Mouse (Mus musculus): ENCODE results near the gene Ccdc137. TPM values are rescaled to one million over a fixed set of nuclear protein-coding genes. Genes with fewer than 3 reads are reported as not detected.

The Ccdc137 gene
- polyA plus RNA-seq, 1 experiment from 2014 or later, result 41.7 TPM

DNA sequence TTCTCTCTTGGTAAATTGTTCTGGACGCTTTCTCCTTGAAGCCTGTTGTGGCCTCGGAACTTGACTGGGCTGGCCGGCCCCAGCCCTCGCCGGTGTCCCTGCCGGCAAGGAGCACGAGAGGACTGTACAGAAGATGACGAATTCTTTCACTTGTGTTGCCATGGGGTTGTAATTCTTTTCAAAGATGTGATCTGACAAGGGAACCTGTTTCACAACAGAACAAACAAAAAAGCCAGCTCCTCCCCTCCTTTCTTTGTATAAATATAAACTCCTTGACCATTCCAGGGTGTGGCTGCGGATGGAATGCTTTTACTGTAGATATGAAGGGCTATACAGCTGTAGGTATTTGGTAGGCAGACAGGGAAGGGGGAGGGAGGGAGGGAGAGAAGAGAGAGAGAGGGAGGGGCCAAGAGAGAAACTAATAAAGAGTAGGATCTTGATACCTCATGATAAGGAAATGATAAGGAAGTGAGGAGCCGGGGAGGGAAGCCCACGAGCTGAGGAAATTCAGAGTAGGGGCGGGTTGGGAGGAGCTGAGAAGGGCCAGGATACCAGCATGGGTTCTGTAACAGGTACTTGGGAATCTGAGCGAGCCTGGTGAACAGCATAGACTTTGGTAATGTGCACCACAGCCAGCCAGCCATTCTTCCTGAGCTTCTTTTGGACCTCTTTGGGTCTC is 49.8 kb downstream of the Ccdc137 start:
- Histone ChIP-seq H3K9me3 (no peaks in the 10 kb centered on the region), H3K36me3 (no peaks in the 10 kb centered on the region)
- WGBS, result 72% methylated on average over 13 of the region's 13 CpGs

DNA sequence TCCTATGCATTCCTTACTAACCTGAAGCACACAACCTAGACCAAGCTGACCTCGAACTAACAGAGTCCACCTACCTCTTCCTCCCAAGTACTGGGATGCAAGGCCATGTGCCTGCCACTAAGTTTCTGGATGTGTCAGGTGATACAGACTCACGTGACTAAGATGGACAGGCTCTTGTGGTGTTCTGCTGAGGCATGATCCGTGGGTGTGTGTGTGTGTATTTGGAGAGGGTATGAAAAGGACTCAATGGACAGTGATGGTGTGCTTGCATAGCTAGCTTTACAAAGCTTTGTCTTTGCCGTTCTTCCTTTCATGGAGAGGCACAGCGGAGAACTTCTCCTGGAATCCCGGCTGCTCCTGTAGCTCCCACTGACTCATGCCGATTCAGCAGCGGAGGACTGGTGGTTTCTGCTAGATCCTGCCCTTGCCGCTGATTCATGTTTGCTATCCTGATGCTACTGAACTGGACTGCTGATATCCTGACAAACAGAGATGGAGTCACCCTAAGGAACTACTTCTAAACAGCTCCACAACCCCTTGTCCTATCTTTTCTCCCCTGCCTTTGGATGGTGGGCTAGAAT is 50.5 kb downstream of the Ccdc137 start:
- H3K9me3 ChIP-seq, result no peaks in the 10 kb centered on the region
- H3K4me1 ChIP-seq, result peaks cover 8% of the 10 kb centered on the region; the same call in 1 of the 2 replicates
- no peak overlapping the region for H3K9ac ChIP-seq
- H3K4me2 ChIP-seq (replicated peaks), result no peak overlapping the region
- H3K27ac ChIP-seq, result no peak overlapping the region
- H3K27me3 ChIP-seq, result no peaks in the 10 kb centered on the region
- H3K36me3 ChIP-seq, result no peaks in the 10 kb centered on the region
- H3K4me3 ChIP-seq, result no peak overlapping the region
- WGBS, result 88% methylated on average over 9 of the region's 9 CpGs
- ATAC-seq (ENCODE audit: low FRiP score, low read depth), result no peak

More for the DNA sequence above, 49.8 kb downstream of the Ccdc137 start:
- Histone ChIP-seq H3K4me2 (replicated peaks) (no peak overlapping the region), H3K4me1 (peaks cover 8% of the 10 kb centered on the region; the same call in 1 of the 2 replicates), H3K27ac (no peak overlapping the region), H3K27me3 (no peaks in the 10 kb centered on the region), H3K4me3 (no peak overlapping the region), H3K9ac (no peak overlapping the region)
- no peak for ATAC-seq (ENCODE audit: low FRiP score, low read depth)

DNA sequence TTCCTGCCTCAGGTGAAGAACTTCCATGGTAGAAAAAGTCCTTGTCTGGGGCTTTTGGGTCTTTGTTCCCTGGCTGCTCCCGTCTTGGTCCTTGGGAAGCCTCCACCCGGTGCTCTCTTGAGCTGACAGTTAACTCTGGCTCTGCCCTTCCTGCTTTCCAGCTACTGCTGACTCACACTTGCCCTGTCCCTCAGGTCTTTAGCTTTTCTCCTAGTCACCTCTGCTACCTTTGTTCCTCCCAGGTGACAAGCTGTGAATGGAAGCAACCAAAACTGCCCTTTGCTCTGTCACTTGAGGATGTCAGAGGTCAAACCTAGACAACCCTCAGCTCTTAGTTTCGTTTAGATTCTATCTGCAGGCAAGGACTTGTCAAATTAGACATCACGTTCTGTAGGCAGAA is 52.0 kb downstream of the Ccdc137 start:
- Histone ChIP-seq H3K36me3 (no peaks in the 10 kb centered on the region), H3K9me3 (no peaks in the 10 kb centered on the region), H3K4me2 (replicated peaks) (peak overlapping the region; percentile 56; the same call in 1 of the 2 replicates), H3K4me1 (peaks cover 8% of the 10 kb centered on the region; the same call in 1 of the 2 replicates), H3K4me3 (no peak overlapping the region), H3K27ac (no peak overlapping the region), H3K27me3 (no peaks in the 10 kb centered on the region), H3K9ac (no peak overlapping the region)
- no peak for ATAC-seq (ENCODE audit: low FRiP score, low read depth)
- WGBS, result 49% methylated on average over 4 of the region's 4 CpGs

DNA sequence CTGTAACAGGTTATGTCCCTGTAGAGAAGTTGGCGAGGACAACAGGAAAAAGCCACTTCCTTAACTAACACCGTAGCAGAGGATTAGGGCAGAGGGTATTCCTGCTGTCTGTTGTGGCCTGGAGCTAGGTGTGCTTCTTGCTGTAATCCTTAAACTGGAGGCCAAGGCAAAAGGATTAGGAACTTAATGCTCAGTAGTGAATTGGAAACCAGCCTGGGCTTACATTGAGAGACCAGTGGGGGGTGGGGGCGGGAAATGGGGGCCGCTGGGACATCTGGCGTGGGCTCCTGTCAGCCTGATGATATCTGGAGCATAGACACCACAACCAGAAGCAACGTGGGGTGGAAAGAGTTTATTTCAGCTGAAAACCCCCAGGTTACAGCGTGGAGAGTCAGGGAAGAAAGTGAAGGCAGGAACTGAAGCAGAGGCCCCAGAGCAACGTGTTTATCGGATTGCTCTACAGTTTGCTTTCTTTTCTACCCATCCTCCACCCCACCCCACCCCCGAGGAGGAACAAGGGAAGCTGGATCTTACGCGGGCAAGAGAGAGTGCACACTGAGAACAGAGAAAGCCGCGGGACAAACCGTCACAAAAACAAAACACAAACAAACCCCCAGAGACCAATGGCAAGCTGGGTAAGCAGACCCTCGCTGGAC is 52.6 kb downstream of the Ccdc137 start:
- H3K4me1 ChIP-seq, result peaks cover 8% of the 10 kb centered on the region; the same call in 1 of the 2 replicates
- peak overlapping the region; percentile 56 for H3K4me2 ChIP-seq (replicated peaks)
- H3K36me3 ChIP-seq, result no peaks in the 10 kb centered on the region
- WGBS, result 7% methylated on average over 16 of the region's 16 CpGs
- H3K9me3 ChIP-seq, result no peaks in the 10 kb centered on the region
- H3K27ac ChIP-seq, result 0 out of 2 replicates have a peak overlapping the region, but pooled peaks have one; percentile 22
- no peak for ATAC-seq (ENCODE audit: low FRiP score, low read depth)
- H3K27me3 ChIP-seq, result no peaks in the 10 kb centered on the region
- peak overlapping the region; percentile 56; the same call in 1 of the 2 replicates for H3K9ac ChIP-seq
- H3K4me3 ChIP-seq, result peak overlapping the region; percentile 28

DNA sequence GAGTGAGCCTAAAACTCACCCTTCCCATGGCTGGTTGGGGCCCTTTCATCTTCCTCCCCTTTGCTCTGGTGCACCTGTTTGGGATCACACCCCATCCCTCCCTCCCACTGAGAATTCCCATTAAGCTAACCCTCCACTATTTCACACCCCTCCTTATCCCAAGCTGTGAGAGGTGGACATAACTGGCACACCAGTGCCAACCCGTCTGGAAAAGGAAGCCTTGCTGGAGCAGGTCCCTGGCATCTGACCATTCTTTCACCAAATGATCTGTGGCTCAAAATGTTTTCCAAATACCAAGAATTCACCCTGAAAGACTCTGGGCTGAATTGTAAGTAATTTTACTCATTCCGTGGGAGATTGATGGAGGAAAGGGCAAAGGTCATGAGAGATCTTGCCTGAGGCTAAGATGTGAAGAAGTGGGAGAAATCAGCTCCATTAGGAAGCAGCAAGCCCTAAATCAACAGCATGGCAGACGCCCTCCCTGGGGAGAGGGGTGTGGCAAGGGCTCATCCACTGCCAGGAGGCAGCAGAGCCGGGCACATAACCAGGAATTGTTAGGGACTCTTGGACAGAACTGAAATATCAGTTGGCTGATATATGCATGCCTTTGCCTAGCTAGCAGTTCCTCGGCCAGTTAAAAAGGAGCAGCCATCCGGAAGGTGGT is 55.0 kb downstream of the Ccdc137 start:
- ATAC-seq (ENCODE audit: low FRiP score, low read depth), result no peak
- H3K27ac ChIP-seq, result no peak overlapping the region
- 29% methylated on average over 6 of the region's 6 CpGs for WGBS
- H3K4me1 ChIP-seq, result peaks cover 8% of the 10 kb centered on the region
- H3K9me3 ChIP-seq, result no peaks in the 10 kb centered on the region
- H3K4me2 ChIP-seq (replicated peaks), result no peak overlapping the region
- H3K4me3 ChIP-seq, result no peak overlapping the region
- H3K36me3 ChIP-seq, result no peaks in the 10 kb centered on the region
- no peak overlapping the region for H3K9ac ChIP-seq
- H3K27me3 ChIP-seq, result no peaks in the 10 kb centered on the region

Other genes with a start within 250 kb of the Ccdc137 start
- gene Bahcc1, start 225.2 kb upstream of the Ccdc137 start, polyA plus RNA-seq (2015; fragmentation: Nextera tagmentation; extraction: Ambion mirVana), result 12.7 and 13.8 TPM in 2 replicates
- 2,628 and 2,724 TPM in 2 replicates for gene Actg1, start 109.6 kb upstream of the Ccdc137 start, polyA plus RNA-seq (2015; fragmentation: Nextera tagmentation; extraction: Ambion mirVana)
- 0.52 and 0.61 TPM in 2 replicates for gene Fscn2, start 96.6 kb upstream of the Ccdc137 start, polyA plus RNA-seq (2015; fragmentation: Nextera tagmentation; extraction: Ambion mirVana)
- gene Faap100, start 79.4 kb upstream of the Ccdc137 start, polyA plus RNA-seq (2015; fragmentation: Nextera tagmentation; extraction: Ambion mirVana), result 37.0 and 38.6 TPM in 2 replicates
- gene Nploc4, start 20.4 kb upstream of the Ccdc137 start, polyA plus RNA-seq (2015; fragmentation: Nextera tagmentation; extraction: Ambion mirVana), result 34.3 and 37.6 TPM in 2 replicates
- 0.14 TPM in 1 of 2 replicates, not detected in the other for gene Tspan10, start 15.5 kb upstream of the Ccdc137 start, polyA plus RNA-seq (2015; fragmentation: Nextera tagmentation; extraction: Ambion mirVana)
- 0.38 and 0.39 TPM in 2 replicates for gene Pde6g, start 4.6 kb upstream of the Ccdc137 start, polyA plus RNA-seq (2015; fragmentation: Nextera tagmentation; extraction: Ambion mirVana)
- 12.2 and 12.4 TPM in 2 replicates for gene Oxld1, start within 50 bp of the Ccdc137 start, polyA plus RNA-seq (2015; fragmentation: Nextera tagmentation; extraction: Ambion mirVana)
- 65.8 and 67.9 TPM in 2 replicates for gene Arl16, start 9.5 kb downstream of the Ccdc137 start, polyA plus RNA-seq (2015; fragmentation: Nextera tagmentation; extraction: Ambion mirVana)
- 120 and 124 TPM in 2 replicates for gene Mrpl12, start 26.5 kb downstream of the Ccdc137 start, polyA plus RNA-seq (2015; fragmentation: Nextera tagmentation; extraction: Ambion mirVana)
- gene Slc25a10, start 33.7 kb downstream of the Ccdc137 start, polyA plus RNA-seq (2015; fragmentation: Nextera tagmentation; extraction: Ambion mirVana), result 46.8 and 49.0 TPM in 2 replicates
- gene Gcgr, start 72.6 kb downstream of the Ccdc137 start, polyA plus RNA-seq (2015; fragmentation: Nextera tagmentation; extraction: Ambion mirVana), result 6.3 and 7.3 TPM in 2 replicates
- gene Mcrip1, start 91.6 kb downstream of the Ccdc137 start, polyA plus RNA-seq (2015; fragmentation: Nextera tagmentation; extraction: Ambion mirVana), result 245 TPM in 2 replicates
- 0.59 and 0.94 TPM in 2 replicates for gene Ppp1r27, start 93.0 kb downstream of the Ccdc137 start, polyA plus RNA-seq (2015; fragmentation: Nextera tagmentation; extraction: Ambion mirVana)
- gene P4hb, start 115.1 kb downstream of the Ccdc137 start, polyA plus RNA-seq (2015; fragmentation: Nextera tagmentation; extraction: Ambion mirVana), result 775 and 791 TPM in 2 replicates
- 530 and 555 TPM in 2 replicates for gene Arhgdia, start 123.5 kb downstream of the Ccdc137 start, polyA plus RNA-seq (2015; fragmentation: Nextera tagmentation; extraction: Ambion mirVana)
- gene Alyref, start 140.2 kb downstream of the Ccdc137 start, polyA plus RNA-seq (2015; fragmentation: Nextera tagmentation; extraction: Ambion mirVana), result 480 and 508 TPM in 2 replicates
- 217 and 222 TPM in 2 replicates for gene Anapc11, start 140.3 kb downstream of the Ccdc137 start, polyA plus RNA-seq (2015; fragmentation: Nextera tagmentation; extraction: Ambion mirVana)
- gene Npb, start 150.4 kb downstream of the Ccdc137 start, polyA plus RNA-seq (2015; fragmentation: Nextera tagmentation; extraction: Ambion mirVana), result 2.3 and 2.8 TPM in 2 replicates
- gene Pcyt2, start 159.8 kb downstream of the Ccdc137 start, polyA plus RNA-seq (2015; fragmentation: Nextera tagmentation; extraction: Ambion mirVana), result 150 and 153 TPM in 2 replicates
- gene Sirt7, start 167.1 kb downstream of the Ccdc137 start, polyA plus RNA-seq (2015; fragmentation: Nextera tagmentation; extraction: Ambion mirVana), result 25.6 and 28.8 TPM in 2 replicates
- gene Mafg, start 175.5 kb downstream of the Ccdc137 start, polyA plus RNA-seq (2015; fragmentation: Nextera tagmentation; extraction: Ambion mirVana), result 27.0 and 28.9 TPM in 2 replicates
- 43.7 and 45.6 TPM in 2 replicates for gene Pycr1, start 185.7 kb downstream of the Ccdc137 start, polyA plus RNA-seq (2015; fragmentation: Nextera tagmentation; extraction: Ambion mirVana)
- 0.36 and 1.3 TPM in 2 replicates for gene Myadml2, start 190.0 kb downstream of the Ccdc137 start, polyA plus RNA-seq (2015; fragmentation: Nextera tagmentation; extraction: Ambion mirVana)
- 4.3 and 6.5 TPM in 2 replicates for gene Notum, start 203.1 kb downstream of the Ccdc137 start, polyA plus RNA-seq (2015; fragmentation: Nextera tagmentation; extraction: Ambion mirVana)
- gene Aspscr1, start 214.9 kb downstream of the Ccdc137 start, polyA plus RNA-seq (2015; fragmentation: Nextera tagmentation; extraction: Ambion mirVana), result 128 and 129 TPM in 2 replicates